Mouse (Mus musculus) intestine, postnatal 0 days (tissue): ENCODE data around the gene Pakap. TPM values are rescaled to one million over a fixed set of nuclear protein-coding genes. Genes with fewer than 3 reads are reported as not detected.
A peak's percentile ranks its signal among the peaks of the same experiment; 100 is the strongest.

ENCODE experiments used
- ATAC-seq: fragments of 200-750 bp; cut with Nextera tagmentation; 2 replicates; pipeline ENCODE4 v1.8.0; 2017; ENCODE audit warnings: mild to moderate bottlenecking, moderate TSS enrichment, moderate library complexity
- H3K27ac ChIP-seq: fragments of 300-500 bp; sonication (generic); 2 replicates; pipeline ENCODE4 v1.5.1; 2014; ENCODE audit warnings: mild to moderate bottlenecking, low read depth, low read length, moderate library complexity
- H3K27me3 ChIP-seq: fragments of 300-500 bp; sonication (generic); replicated peaks from 2 replicates; pipeline ENCODE4 v1.6.1; 2014; ENCODE audit warnings: low read length, mixed read lengths; ENCODE audit not compliant: control insufficient read depth, insufficient read depth
- H3K36me3 ChIP-seq: fragments of 300-500 bp; sonication (generic); 2 replicates; pipeline ENCODE4 v1.6.1; 2014; ENCODE audit warnings: mild to moderate bottlenecking, moderate library complexity; ENCODE audit not compliant: control insufficient read depth, insufficient read depth
- H3K4me1 ChIP-seq: fragments of 300-500 bp; sonication (generic); replicated peaks from 2 replicates; pipeline ENCODE4 v1.6.1; 2014; ENCODE audit warnings: antibody characterized with exemption, low read length, mixed read lengths; ENCODE audit not compliant: control insufficient read depth, insufficient read depth
- H3K4me2 ChIP-seq: fragments of 300-500 bp; sonication (generic); replicated peaks from 2 replicates; pipeline ENCODE4 v1.6.1; 2014; ENCODE audit warnings: low read depth, mild to moderate bottlenecking, moderate library complexity
- H3K4me3 ChIP-seq: fragments of 300-500 bp; sonication (generic); 2 replicates; pipeline ENCODE4 v1.5.1; 2014; ENCODE audit warnings: low read depth, low read length
- H3K9ac ChIP-seq: fragments of 300-500 bp; sonication (generic); 2 replicates; pipeline ENCODE4 v1.6.1; 2014; ENCODE audit warnings: mild to moderate bottlenecking, low read depth, low read length
- H3K9me3 ChIP-seq: fragments of 300-500 bp; sonication (generic); 2 replicates; pipeline ENCODE4 v1.6.1; 2016; ENCODE audit warnings: mixed run types; ENCODE audit not compliant: control insufficient read depth
- CTCF ChIP-seq: sonication (generic); IDR thresholded peaks from 2 replicates; pipeline ENCODE4 v1.5.1; 2016; ENCODE audit warnings: low read depth, mild to moderate bottlenecking, control low read depth, antibody characterized with exemption, moderate library complexity
- WGBS: fragments of 180-500 bp; shearing (Covaris S2); extraction: QIAGEN DNeasy Blood & Tissue Kit; methylation state at CpG from one replicate; pipeline ENCODE4 v1.1.7; 2014; 5-methylcytosine and 5-hydroxymethylcytosine counted together
- polyA plus RNA-seq: library from polyadenylated mRNA; unstranded; fragments of >200 nt; fragmentation: Nextera tagmentation; extraction: Ambion mirVana; gene quantifications from 2 replicates; pipeline ENCODE4 v1.2.1, GENCODE M21; 2015

The Pakap gene
- polyA plus RNA-seq, 1 experiment from 2014 or later = 8.6 TPM

DNA sequence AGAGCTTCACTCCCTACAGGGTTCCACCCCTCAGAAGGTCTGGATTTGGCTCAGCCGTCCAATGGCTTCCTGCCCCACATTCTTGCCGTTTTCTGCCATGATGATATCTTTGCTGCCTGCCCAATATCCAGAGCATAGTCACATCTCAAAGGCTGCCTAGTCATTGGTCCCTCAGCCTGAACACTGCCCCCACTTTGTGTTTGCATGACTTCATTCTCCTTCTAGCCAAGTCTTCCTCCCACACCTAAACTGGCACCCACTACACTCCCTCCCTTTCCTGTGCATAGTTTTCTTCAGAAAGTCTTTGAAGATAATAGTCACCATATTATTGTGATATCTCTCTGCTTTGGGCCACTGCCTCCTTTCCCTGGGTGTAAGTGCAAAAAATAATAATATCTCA is 10.9 kb upstream of the Pakap start:
- ATAC-seq = no peak
- H3K27me3 ChIP-seq = no peaks in the 10 kb centered on the region
- no peak for TF ChIP-seq CTCF
- no peaks in the 10 kb centered on the region for H3K4me1 ChIP-seq
- no peak overlapping the region for H3K27ac ChIP-seq
- no peaks in the 10 kb centered on the region for H3K9me3 ChIP-seq
- no peak overlapping the region for H3K4me3 ChIP-seq
- no peaks in the 10 kb centered on the region for H3K36me3 ChIP-seq
- 78% methylated on average over 2 of the region's 2 CpGs for WGBS
- no peak overlapping the region for H3K9ac ChIP-seq
- H3K4me2 ChIP-seq = no peak overlapping the region

DNA sequence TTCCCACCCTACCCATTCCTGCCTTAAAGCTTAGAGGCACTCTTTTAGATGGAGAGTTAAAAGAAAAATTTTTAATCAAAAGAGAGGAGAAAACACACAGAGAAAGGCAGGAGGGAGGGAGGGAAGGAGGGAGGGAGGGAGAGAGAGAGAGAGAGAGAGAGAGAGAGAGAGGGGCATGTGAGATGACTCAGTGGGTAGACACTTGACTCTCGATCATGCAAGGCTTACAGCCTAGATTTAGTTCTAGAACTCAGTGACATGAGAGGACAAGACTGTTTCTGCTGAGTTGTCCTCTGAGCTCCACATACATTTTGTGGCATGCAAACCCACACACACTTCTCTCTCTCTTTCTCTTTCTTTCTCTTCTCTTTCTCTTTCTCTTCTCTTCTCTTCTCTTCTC is 8.5 kb upstream of the Pakap start:
- Histone ChIP-seq H3K4me1 (no peaks in the 10 kb centered on the region), H3K36me3 (no peaks in the 10 kb centered on the region), H3K27me3 (no peaks in the 10 kb centered on the region), H3K9me3 (no peaks in the 10 kb centered on the region), H3K9ac (no peak overlapping the region), H3K27ac (no peak overlapping the region), H3K4me2 (no peak overlapping the region), H3K4me3 (no peak overlapping the region)
- ATAC-seq = no peak
- TF ChIP-seq CTCF = no peak
- 78% methylated on average over 1 of the region's 1 CpGs for WGBS

DNA sequence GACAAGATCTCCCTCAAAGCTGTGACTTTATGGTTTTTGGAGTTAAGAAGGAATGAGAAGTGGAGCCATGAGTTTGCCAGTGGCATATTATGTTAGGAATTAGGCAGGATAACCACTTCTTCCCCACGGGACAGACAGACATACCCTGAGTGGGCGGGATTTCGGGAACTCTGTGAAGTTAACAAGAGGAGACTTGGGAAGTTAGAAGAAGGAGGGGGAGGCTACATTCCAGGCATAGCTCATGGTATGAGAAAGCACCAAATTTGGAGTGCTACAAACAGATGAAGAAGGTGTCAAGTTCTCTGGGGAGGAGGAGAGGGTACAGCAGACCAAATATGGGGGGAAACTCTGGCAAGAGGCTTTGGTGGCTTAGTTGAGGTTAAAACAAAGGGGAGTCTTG is 8.0 kb upstream of the Pakap start:
- 40% methylated on average over 3 of the region's 3 CpGs for WGBS
- TF ChIP-seq CTCF = no peak
- no peak overlapping the region for H3K4me3 ChIP-seq

DNA sequence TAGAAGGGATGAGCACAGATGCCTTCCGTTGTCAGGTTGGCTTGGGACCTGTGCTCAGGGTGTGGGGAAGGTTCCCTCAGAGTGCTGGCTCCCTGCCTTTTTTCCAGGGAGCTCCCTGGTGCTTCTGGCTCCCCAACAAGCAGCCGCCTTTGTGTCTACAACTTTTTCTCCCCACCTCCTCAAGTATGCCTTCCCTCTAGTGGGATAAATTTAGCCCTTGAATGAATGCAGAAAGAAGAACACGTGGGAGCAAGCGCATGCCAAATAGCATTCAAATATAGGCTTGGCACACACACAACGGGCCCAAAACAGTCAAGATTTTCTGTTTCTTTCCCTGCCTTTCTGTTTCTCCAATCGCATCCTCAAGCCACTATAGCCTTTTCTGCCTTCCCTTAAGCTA is 6.9 kb upstream of the Pakap start:
- TF ChIP-seq CTCF = 0 out of 2 replicates have a peak, but pooled peaks have one; percentile 10

More for the DNA sequence above, 8.0 kb upstream of the Pakap start:
- H3K4me2 ChIP-seq = no peak overlapping the region
- H3K4me1 ChIP-seq = no peaks in the 10 kb centered on the region
- peak overlapping the region; percentile 35; the same call in 1 of the 2 replicates for H3K27ac ChIP-seq
- H3K27me3 ChIP-seq = no peaks in the 10 kb centered on the region
- no peaks in the 10 kb centered on the region for H3K9me3 ChIP-seq
- H3K36me3 ChIP-seq = no peaks in the 10 kb centered on the region
- no peak for ATAC-seq
- H3K9ac ChIP-seq = no peak overlapping the region

DNA sequence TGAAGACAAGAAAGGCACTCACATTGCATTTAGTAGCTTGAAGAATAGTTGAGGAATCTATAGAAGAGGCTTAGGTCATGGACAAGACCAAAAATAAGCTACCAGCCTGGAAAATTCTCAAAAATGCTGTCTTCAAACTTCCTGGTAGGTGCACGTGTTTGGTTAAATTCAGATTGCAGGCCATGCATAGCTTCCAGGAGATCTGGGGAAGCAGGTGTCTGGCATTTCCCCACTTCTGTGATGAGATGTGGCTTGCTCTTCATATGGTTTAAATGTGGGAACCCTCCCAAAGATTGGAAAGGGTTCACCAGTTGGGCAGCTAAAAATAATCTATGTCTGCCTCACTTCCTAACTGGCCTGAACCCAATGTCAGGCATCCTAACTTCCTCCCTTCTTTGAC is 2.7 kb upstream of the Pakap start:
- H3K9me3 ChIP-seq = no peaks in the 10 kb centered on the region
- H3K9ac ChIP-seq = no peak overlapping the region
- H3K36me3 ChIP-seq = no peaks in the 10 kb centered on the region
- 82% methylated on average over 1 of the region's 1 CpGs for WGBS
- H3K4me1 ChIP-seq = no peaks in the 10 kb centered on the region
- H3K4me3 ChIP-seq = no peak overlapping the region
- ATAC-seq = no peak
- H3K27me3 ChIP-seq = peaks cover 12% of the 10 kb centered on the region; the same call in 1 of the 2 replicates
- no peak for TF ChIP-seq CTCF
- H3K27ac ChIP-seq = no peak overlapping the region
- H3K4me2 ChIP-seq = no peak overlapping the region

More for the DNA sequence above, 6.9 kb upstream of the Pakap start:
- no peaks in the 10 kb centered on the region for H3K27me3 ChIP-seq
- peak overlapping the region; percentile 35; the same call in 1 of the 2 replicates for H3K27ac ChIP-seq
- H3K9me3 ChIP-seq = no peaks in the 10 kb centered on the region
- 58% methylated on average over 6 of the region's 6 CpGs for WGBS
- H3K4me1 ChIP-seq = no peaks in the 10 kb centered on the region
- H3K4me3 ChIP-seq = no peak overlapping the region
- no peak overlapping the region for H3K4me2 ChIP-seq
- H3K36me3 ChIP-seq = no peaks in the 10 kb centered on the region
- no peak for ATAC-seq
- H3K9ac ChIP-seq = no peak overlapping the region

DNA sequence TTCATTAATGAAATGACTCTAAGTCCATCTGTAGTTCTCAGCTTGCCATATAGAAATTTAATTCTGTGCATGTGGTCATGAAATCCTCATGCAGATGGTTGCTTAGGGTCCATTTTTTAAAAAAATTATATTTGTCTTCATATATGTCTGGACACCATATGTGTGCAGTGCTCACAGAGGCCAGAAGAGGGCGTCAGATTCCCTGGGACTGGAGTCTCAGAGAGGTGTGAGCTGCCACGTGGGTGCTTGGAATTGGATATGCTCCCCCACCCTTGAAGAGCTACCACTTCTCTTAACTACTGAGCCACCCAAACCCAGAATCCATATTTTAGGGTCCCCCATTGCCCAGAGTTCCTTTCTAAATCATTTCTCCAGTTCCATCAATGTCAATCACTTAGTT is 2.2 kb upstream of the Pakap start:
- peak; percentile 28 for TF ChIP-seq CTCF
- ATAC-seq = no peak
- no peak overlapping the region for H3K4me2 ChIP-seq
- 59% methylated on average over 2 of the region's 2 CpGs for WGBS
- H3K27me3 ChIP-seq = peaks cover 12% of the 10 kb centered on the region; the same call in 1 of the 2 replicates
- no peaks in the 10 kb centered on the region for H3K36me3 ChIP-seq
- H3K9me3 ChIP-seq = no peaks in the 10 kb centered on the region
- H3K4me1 ChIP-seq = no peaks in the 10 kb centered on the region
- no peak overlapping the region for H3K4me3 ChIP-seq
- no peak overlapping the region for H3K9ac ChIP-seq
- no peak overlapping the region for H3K27ac ChIP-seq
